Mouse (Mus musculus) heart, embryonic 11.5 days (tissue): ENCODE data around the gene Mapk8ip1. TPM values are rescaled to one million over a fixed set of nuclear protein-coding genes. Genes with fewer than 3 reads are reported as not detected.

ENCODE experiments used
- ATAC-seq: fragments of 200-750 bp; cut with Nextera tagmentation; replicated peaks from 2 replicates; pipeline ENCODE4 v1.8.0; 2017; ENCODE audit warnings: moderate library complexity; ENCODE audit not compliant: insufficient number of reproducible peaks, low FRiP score, low TSS enrichment
- H3K27ac ChIP-seq: fragments of 300-500 bp; sonication (generic); 2 replicates; pipeline ENCODE4 v1.5.1; 2014; ENCODE audit warnings: mild to moderate bottlenecking, low read depth, low read length
- H3K27me3 ChIP-seq: fragments of 300-500 bp; sonication (generic); 2 replicates; pipeline ENCODE4 v1.6.1; 2014; ENCODE audit warnings: mild to moderate bottlenecking, low read length, mixed read lengths; ENCODE audit not compliant: control insufficient read depth, insufficient read depth
- H3K36me3 ChIP-seq: fragments of 300-500 bp; sonication (generic); 2 replicates; pipeline ENCODE4 v1.6.1; 2014; ENCODE audit warnings: mild to moderate bottlenecking, low read length, moderate library complexity, mixed read lengths; ENCODE audit not compliant: control insufficient read depth, insufficient read depth
- H3K4me1 ChIP-seq: fragments of 300-500 bp; sonication (generic); 2 replicates; pipeline ENCODE4 v1.6.1; 2014; ENCODE audit warnings: low read length; ENCODE audit not compliant: control insufficient read depth, insufficient read depth
- H3K4me2 ChIP-seq: fragments of 300-500 bp; sonication (generic); 2 replicates; pipeline ENCODE4 v1.6.1; 2014; ENCODE audit warnings: mild to moderate bottlenecking, moderate library complexity
- H3K4me3 ChIP-seq: fragments of 300-500 bp; sonication (generic); 2 replicates; pipeline ENCODE4 v1.5.1; 2014; ENCODE audit warnings: low read depth, low read length
- H3K9ac ChIP-seq: fragments of 300-500 bp; sonication (generic); 2 replicates; pipeline ENCODE4 v1.6.1; 2014; ENCODE audit warnings: mild to moderate bottlenecking, low read depth, low read length, moderate library complexity
- H3K9me3 ChIP-seq: fragments of 300-500 bp; sonication (generic); replicated peaks from 2 replicates; pipeline ENCODE4 v1.6.1; 2016; ENCODE audit warnings: low read length; ENCODE audit not compliant: control insufficient read depth
- WGBS: fragments of 180-500 bp; shearing (Covaris S2); extraction: QIAGEN DNeasy Blood & Tissue Kit; methylation state at CpG from one replicate; pipeline ENCODE4 v1.1.7; 2014; ENCODE audit not compliant: insufficient replicate concordance; 5-methylcytosine and 5-hydroxymethylcytosine counted together
- polyA plus RNA-seq: library from polyadenylated mRNA; unstranded; fragments of >200 nt; fragmentation: Nextera tagmentation; extraction: Ambion mirVana; gene quantifications from 2 replicates; pipeline ENCODE4 v1.2.1, GENCODE M21; 2014

Mapk8ip1 gene
- polyA plus RNA-seq, 1 experiment from 2014 or later, result 2.7 TPM

- no peak overlapping the region for H3K27ac ChIP-seq
- no peak overlapping the region for H3K4me3 ChIP-seq
- WGBS, result 84% methylated on average over 10 of the region's 10 CpGs
- H3K9ac ChIP-seq, result no peak overlapping the region
- no peaks in the 10 kb centered on the region for H3K9me3 ChIP-seq
- H3K36me3 ChIP-seq, result 0 out of 2 replicates have a peak, but pooled peaks cover 3% of the 10 kb centered on the region
- no peak overlapping the region for H3K4me2 ChIP-seq
- peaks cover 27% of the 10 kb centered on the region for H3K27me3 ChIP-seq
- H3K4me1 ChIP-seq, result peaks cover 7% of the 10 kb centered on the region
- ATAC-seq, result no peak
Measured at GRCm38 (mm10) chr2:92365568-92365967, 35.5 kb downstream of the Mapk8ip1 start.

GRCm38 (mm10) chr2:92364086-92364485, 37.0 kb downstream of the Mapk8ip1 start:
- no peak overlapping the region for H3K9ac ChIP-seq

DNA sequence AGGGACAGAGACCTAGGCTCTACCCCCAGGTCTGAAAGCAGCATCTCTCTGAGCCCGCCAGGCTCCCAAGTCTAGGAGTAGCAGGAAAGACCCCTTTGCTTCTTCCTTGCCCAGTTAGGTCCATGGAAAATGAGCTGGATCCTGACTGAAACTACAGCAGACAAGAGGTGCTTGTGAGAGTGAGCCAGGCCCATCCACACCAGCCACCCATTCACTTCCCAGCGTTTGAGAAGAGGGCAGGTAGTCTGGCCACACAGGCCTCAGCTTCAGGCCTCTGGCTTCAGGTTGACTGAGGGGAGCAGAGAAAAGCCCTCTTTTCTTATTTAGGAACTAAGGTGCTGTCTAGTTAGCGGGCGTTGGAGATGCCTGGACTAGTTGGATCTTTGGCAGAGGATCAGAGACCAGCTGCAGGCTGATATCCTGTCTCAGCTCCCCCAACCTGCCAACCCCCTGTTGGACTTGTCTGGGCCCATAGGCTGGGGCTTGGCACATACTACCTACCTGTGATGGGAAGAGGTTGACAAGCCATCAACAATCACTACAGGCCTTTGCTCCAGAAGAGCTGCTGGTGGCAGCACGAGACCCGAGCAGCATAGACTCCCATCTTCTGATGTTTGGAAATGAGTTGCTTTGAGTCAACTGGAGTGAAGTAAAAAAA, 38.4 kb downstream of the Mapk8ip1 start:
- peaks cover 3% of the 10 kb centered on the region; the same call in 1 of the 2 replicates for H3K4me1 ChIP-seq
- no peak overlapping the region for H3K4me2 ChIP-seq
- 0 out of 2 replicates have a peak, but pooled peaks cover 3% of the 10 kb centered on the region for H3K27me3 ChIP-seq
- no peak overlapping the region for H3K27ac ChIP-seq
- ATAC-seq, result no peak
- H3K36me3 ChIP-seq, result peaks cover 16% of the 10 kb centered on the region
- no peak overlapping the region for H3K4me3 ChIP-seq
- H3K9ac ChIP-seq, result no peak overlapping the region
- no peaks in the 10 kb centered on the region for H3K9me3 ChIP-seq
- 83% methylated on average over 6 of the region's 6 CpGs for WGBS

More at GRCm38 (mm10) chr2:92364086-92364485, 37.0 kb downstream of the Mapk8ip1 start:
- Histone ChIP-seq H3K9me3 (no peaks in the 10 kb centered on the region), H3K4me1 (peaks cover 3% of the 10 kb centered on the region; the same call in 1 of the 2 replicates), H3K4me2 (no peak overlapping the region), H3K27me3 (peaks cover 12% of the 10 kb centered on the region), H3K27ac (no peak overlapping the region), H3K4me3 (no peak overlapping the region), H3K36me3 (peaks cover 9% of the 10 kb centered on the region)
- no peak for ATAC-seq
- 92% methylated on average over 4 of the region's 4 CpGs for WGBS

DNA sequence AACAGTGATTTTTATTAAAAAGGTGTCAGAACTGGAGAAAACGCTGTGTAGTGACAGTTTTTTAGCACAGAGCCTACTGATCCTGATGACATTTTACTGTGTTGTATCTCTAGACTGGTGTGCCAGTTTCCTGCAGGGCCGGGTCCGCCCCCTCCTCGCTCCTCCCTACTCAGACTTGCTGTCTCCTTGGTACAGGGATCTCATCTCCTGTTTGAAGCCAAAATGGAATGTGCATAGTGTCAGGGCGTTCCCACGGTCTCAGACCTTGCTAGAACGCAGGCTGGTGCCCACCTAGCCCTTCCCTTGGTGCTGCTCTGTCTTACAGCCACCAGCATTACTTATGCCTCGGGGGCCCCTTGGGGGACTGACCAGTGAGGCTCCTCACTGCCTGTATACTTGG, 39.3 kb downstream of the Mapk8ip1 start:
- H3K4me3 ChIP-seq, result no peak overlapping the region
- no peak overlapping the region for H3K4me2 ChIP-seq
- no peak for ATAC-seq
- H3K4me1 ChIP-seq, result no peaks in the 10 kb centered on the region
- 73% methylated on average over 8 of the region's 8 CpGs for WGBS
- peaks cover 21% of the 10 kb centered on the region for H3K36me3 ChIP-seq
- H3K27me3 ChIP-seq, result 0 out of 2 replicates have a peak, but pooled peaks cover 3% of the 10 kb centered on the region
- H3K27ac ChIP-seq, result no peak overlapping the region
- H3K9me3 ChIP-seq, result no peaks in the 10 kb centered on the region
- no peak overlapping the region for H3K9ac ChIP-seq

- no peak for ATAC-seq
- Histone ChIP-seq H3K27ac (no peak overlapping the region), H3K9me3 (no peaks in the 10 kb centered on the region), H3K4me1 (no peaks in the 10 kb centered on the region), H3K4me2 (no peak overlapping the region), H3K27me3 (no peaks in the 10 kb centered on the region), H3K9ac (no peak overlapping the region), H3K4me3 (no peak overlapping the region), H3K36me3 (peaks cover 23% of the 10 kb centered on the region)
- WGBS, result 25% methylated on average over 12 of the region's 12 CpGs
Measured at GRCm38 (mm10) chr2:92360893-92361292, 40.2 kb downstream of the Mapk8ip1 start.

GRCm38 (mm10) chr2:92360186-92360823, 40.8 kb downstream of the Mapk8ip1 start:
- peaks cover 23% of the 10 kb centered on the region for H3K36me3 ChIP-seq
- H3K4me3 ChIP-seq, result no peak overlapping the region
- no peak overlapping the region for H3K27ac ChIP-seq
- no peak overlapping the region for H3K4me2 ChIP-seq
- whole genome bisulfite sequencing, result 77% methylated on average over 25 of the region's 25 CpGs
- H3K9me3 ChIP-seq, result no peaks in the 10 kb centered on the region
- H3K4me1 ChIP-seq, result no peaks in the 10 kb centered on the region
- no peak overlapping the region for H3K9ac ChIP-seq
- no peak for ATAC-seq
- no peaks in the 10 kb centered on the region for H3K27me3 ChIP-seq

DNA sequence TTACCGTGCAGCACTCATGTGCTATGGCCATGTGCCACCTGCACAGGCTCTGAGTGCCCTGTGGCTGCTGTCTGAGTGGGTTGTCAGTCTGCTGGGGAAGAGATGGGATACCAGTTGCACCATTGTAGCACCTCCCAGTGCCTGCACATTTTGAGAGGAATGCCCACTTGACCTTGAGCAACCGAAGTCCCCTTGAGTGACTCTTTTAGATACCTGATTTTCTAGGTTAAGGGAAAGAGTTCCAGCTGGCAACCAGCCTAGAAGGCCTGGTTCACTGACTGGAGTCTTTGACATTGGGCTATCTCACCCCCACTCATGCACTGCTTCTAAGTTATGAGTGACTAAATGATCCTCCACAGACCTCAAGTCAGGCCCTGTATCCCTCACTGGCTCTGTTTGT, 41.8 kb downstream of the Mapk8ip1 start:
- Histone ChIP-seq H3K9me3 (no peaks in the 10 kb centered on the region), H3K4me3 (no peak overlapping the region), H3K27me3 (no peaks in the 10 kb centered on the region), H3K4me1 (no peaks in the 10 kb centered on the region), H3K36me3 (peaks cover 23% of the 10 kb centered on the region), H3K27ac (no peak overlapping the region), H3K9ac (no peak overlapping the region), H3K4me2 (no peak overlapping the region)
- no peak for ATAC-seq
- WGBS, result 73% methylated on average over 2 of the region's 2 CpGs

DNA sequence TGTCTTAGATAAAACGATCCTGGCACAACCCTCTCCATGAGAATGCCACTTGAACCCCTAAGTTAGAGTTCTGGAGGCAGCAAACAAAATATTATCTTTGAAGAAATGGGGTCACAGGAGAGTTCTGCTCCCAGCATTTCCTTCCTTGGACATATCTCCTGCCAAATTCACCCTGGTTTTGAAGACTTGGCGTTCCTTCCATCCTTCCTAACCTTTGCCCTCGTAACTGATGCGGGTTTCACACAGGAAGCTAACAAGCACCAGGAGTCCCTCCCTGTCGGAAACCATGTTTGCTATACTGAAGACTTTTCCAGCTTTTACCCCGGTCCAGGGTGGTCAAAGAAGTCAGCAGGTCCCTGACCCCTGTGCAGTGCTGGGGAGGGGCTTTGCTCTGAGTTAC, 46.8 kb downstream of the Mapk8ip1 start:
- Histone ChIP-seq H3K27ac (no peak overlapping the region), H3K27me3 (no peaks in the 10 kb centered on the region), H3K4me1 (no peaks in the 10 kb centered on the region), H3K36me3 (peaks cover 24% of the 10 kb centered on the region), H3K9me3 (no peaks in the 10 kb centered on the region), H3K9ac (no peak overlapping the region), H3K4me2 (no peak overlapping the region), H3K4me3 (no peak overlapping the region)
- ATAC-seq, result no peak
- 58% methylated on average over 6 of the region's 6 CpGs for WGBS
